Mouse (Mus musculus): Measurements from ENCODE around the gene Zfp606.

Gene Zfp606

DNA sequence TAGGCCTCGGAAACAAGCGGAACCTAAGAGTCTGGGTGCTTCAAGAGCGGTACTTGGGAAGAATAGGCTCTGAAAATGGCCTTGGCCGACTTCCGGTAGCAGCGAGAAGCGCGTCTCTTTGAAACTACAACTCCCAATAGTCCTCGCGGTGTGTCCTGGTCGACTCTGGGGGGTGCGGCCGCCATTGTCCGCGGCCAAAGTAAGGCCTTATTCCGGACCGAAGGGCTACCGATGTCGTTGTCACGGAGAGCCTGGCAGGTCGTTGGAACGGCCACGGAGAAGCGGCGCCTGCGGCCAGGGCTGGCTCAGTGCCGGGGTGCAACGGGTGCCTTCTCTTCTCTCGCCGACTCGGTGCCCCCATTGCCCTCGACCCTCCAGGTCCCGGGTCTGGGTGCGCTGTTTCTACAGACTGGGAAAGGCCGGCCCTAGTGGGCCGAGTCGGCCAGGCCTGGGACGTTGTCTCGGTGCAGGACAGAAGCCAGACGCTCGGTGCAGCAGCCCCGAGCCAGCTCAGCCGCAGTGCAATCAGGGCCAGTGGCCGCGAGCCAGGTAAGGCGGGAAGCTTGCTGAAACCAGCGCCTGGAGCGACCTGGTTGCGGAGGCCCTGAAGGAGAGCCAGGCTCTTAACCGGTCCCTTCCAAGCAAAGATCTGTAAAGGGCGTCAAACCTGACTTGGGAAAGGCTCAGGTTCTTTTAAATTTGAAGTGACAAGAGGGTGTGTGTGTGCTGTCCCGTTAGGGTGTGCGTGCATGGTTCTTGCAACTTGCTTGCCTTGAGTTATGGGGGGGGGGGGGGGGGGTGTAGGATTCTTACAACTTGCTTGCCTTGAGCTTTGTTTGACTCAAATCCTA lies at the start of gene Zfp606:
Gene Zfp606, plus strand, starts transcription at position 136 of the 851 bp plus-strand sequence.
- DNase-seq (ENCODE audit: extremely low read depth, low read depth): peak; percentile 87

DNA sequence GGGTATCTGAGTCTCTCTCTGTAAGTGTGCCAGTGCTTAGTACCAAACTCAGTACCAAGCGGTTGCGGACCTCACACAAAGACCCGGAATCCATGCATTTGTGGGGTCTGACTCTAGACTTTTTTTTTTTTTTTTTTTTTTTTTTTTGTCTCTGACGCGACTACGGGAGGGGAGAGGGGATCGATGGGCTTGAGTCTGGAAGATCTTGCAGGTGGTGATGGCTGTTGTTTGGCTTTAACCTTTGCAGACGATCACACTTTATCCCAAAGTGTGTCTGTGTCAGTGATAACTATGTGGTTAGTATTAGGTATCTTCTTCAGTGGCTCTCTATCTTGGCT lies 885 bp downstream of the Zfp606 start:
- peak; percentile 10 for DNase-seq (ENCODE audit: extremely low read depth, low read depth)

GRCm38 (mm10) chr7:12479525-12479924 lies 1.4 kb downstream of the Zfp606 start:
- no peak for DNase-seq (ENCODE audit: extremely low read depth, low read depth)

DNA sequence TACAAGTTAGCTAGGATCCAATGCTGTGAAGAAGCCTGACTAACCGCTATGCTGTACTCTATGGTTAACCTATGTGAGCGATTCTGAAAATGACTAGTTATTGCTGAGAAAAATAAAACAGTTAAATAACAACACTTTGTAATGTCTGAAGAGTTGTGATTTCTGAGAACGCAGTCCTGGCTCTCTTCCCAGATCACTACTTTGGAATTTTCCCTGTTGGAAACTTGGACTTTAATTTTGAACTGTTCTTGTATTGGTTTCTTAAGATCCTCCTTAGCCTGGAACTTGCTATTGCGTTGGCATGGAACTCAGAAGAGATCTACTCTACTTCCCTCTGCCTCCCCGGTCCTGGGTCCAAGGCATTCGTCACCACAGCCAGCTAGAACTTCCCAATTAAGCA lies 5.7 kb downstream of the Zfp606 start:
- DNase-seq (ENCODE audit: extremely low read depth, low read depth): no peak

DNA sequence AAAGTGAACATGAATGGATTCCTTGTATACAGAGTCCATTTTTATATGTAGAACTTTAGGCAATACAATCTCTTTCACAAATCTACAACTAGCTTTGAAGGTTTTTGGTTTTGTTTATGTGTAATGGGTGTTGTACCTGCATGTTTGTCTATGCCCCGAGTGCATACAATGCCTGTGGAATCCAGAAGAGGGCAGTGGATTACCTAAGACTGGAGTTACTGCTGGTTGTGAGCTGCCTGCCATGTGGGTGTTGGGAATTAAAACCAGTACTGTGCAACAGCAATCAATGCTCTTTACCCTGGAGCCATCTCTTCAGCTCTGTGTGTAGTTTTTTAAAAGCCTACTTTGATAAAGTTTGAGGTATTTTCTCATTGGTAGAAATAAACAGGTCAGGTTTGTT lies 7.9 kb downstream of the Zfp606 start:
- DNase-seq (ENCODE audit: extremely low read depth, low read depth): no peak

- DNase-seq (ENCODE audit: extremely low read depth, low read depth): no peak
Measured at GRCm38 (mm10) chr7:12486691-12487090, 8.6 kb downstream of the Zfp606 start.

- DNase-seq (ENCODE audit: extremely low read depth, low read depth): no peak
Measured at GRCm38 (mm10) chr7:12510913-12511312, 32.8 kb downstream of the Zfp606 start.

- no peak for DNase-seq (ENCODE audit: extremely low read depth, low read depth)
Measured at GRCm38 (mm10) chr7:12512217-12512616, 34.1 kb downstream of the Zfp606 start, which contains the start of gene 2900092C05Rik. Gene 2900092C05Rik (plus strand): TSS chr7:12512517.

Data from MEL-GATA-1-ER (cell line).